Mouse (Mus musculus) forebrain, embryonic 11.5 days (tissue): ENCODE measurements at regions not wholly inside any gene's neighbourhood (a gene's known extent, or its start where the extent isn't known, plus 50 kb on each side); places are given as distances from the start of the nearest gene placed in this dataset.
"Not testable (repeated sequence)": the region's sequence is repeated elsewhere in the genome, so short reads cannot be mapped to it uniquely, and the experiment has no call there.

ENCODE experiments used
- ATAC-seq: fragments of 200-750 bp; cut with Nextera tagmentation; replicated peaks from 2 replicates; pipeline ENCODE4 v1.8.0; 2017; ENCODE audit warnings: moderate TSS enrichment; ENCODE audit not compliant: low FRiP score
- DNase-seq: peaks from one replicate; pipeline ENCODE4 v3.0.0-alpha.2; 2017; ENCODE audit warnings: low spot score
- H3K27ac ChIP-seq: fragments of 300-500 bp; sonication (generic); 2 replicates; pipeline ENCODE4 v1.5.1; 2014; ENCODE audit warnings: low read depth, low read length
- H3K27me3 ChIP-seq: fragments of 300-500 bp; sonication (generic); 2 replicates; pipeline ENCODE4 v1.6.1; 2014; ENCODE audit warnings: mild to moderate bottlenecking, low read length, mixed read lengths; ENCODE audit not compliant: control insufficient read depth, insufficient read depth
- H3K36me3 ChIP-seq: fragments of 300-500 bp; sonication (generic); 2 replicates; pipeline ENCODE4 v1.6.1; 2014; ENCODE audit warnings: mild to moderate bottlenecking, low read length, moderate library complexity, mixed read lengths; ENCODE audit not compliant: control insufficient read depth, insufficient read depth
- H3K4me1 ChIP-seq: fragments of 300-500 bp; sonication (generic); replicated peaks from 2 replicates; pipeline ENCODE4 v1.6.1; 2014; ENCODE audit warnings: low read length, mixed read lengths; ENCODE audit not compliant: control insufficient read depth, insufficient read depth
- H3K4me2 ChIP-seq: fragments of 300-500 bp; sonication (generic); 2 replicates; pipeline ENCODE4 v1.6.1; 2014; ENCODE audit warnings: low read depth, mild to moderate bottlenecking, low read length, moderate library complexity, mixed read lengths; ENCODE audit not compliant: severe bottlenecking
- H3K4me3 ChIP-seq: fragments of 300-500 bp; sonication (generic); 2 replicates; pipeline ENCODE4 v1.5.1; 2014; ENCODE audit warnings: low read depth, low read length
- H3K9ac ChIP-seq: fragments of 300-500 bp; sonication (generic); 2 replicates; pipeline ENCODE4 v1.6.1; 2014; ENCODE audit warnings: low read length
- H3K9me3 ChIP-seq: fragments of 300-500 bp; sonication (generic); 2 replicates; pipeline ENCODE4 v1.6.1; 2016; ENCODE audit warnings: low read length, mixed read lengths; ENCODE audit not compliant: control insufficient read depth
- WGBS: fragments of 180-500 bp; shearing (Covaris S2); extraction: QIAGEN DNeasy Blood & Tissue Kit; methylation state at CpG from one replicate; pipeline ENCODE4 v1.1.7; 2014; 5-methylcytosine and 5-hydroxymethylcytosine counted together

- ATAC-seq (no peak), DNase-seq (no peak)
- Histone ChIP-seq H3K27ac (no peak overlapping the region), H3K9ac (no peak overlapping the region), H3K4me2 (no peak overlapping the region), H3K9me3 (no peaks in the 10 kb centered on the region), H3K4me3 (no peak overlapping the region), H3K36me3 (no peaks in the 10 kb centered on the region), H3K27me3 (no peaks in the 10 kb centered on the region), H3K4me1 (peaks cover 5% of the 10 kb centered on the region; the same call in 1 of the 2 replicates)
- 81% methylated on average over 7 of the region's 7 CpGs for WGBS
These were observed 203.1 kb upstream of the Tmc3 start for GRCm38 (mm10) chr7:83381381-83382181.

- DNase-seq (peak; percentile 60), ATAC-seq (peak; percentile 87)
- Histone ChIP-seq H3K9ac (no peak overlapping the region), H3K36me3 (no peaks in the 10 kb centered on the region), H3K27ac (no peak overlapping the region), H3K4me1 (peaks cover 5% of the 10 kb centered on the region; the same call in 1 of the 2 replicates), H3K27me3 (no peaks in the 10 kb centered on the region), H3K4me3 (no peak overlapping the region), H3K4me2 (peak overlapping the region; percentile 21; the same call in 1 of the 2 replicates), H3K9me3 (no peaks in the 10 kb centered on the region)
- 33% methylated on average over 8 of the region's 8 CpGs for WGBS
These were observed 201.8 kb upstream of the Tmc3 start for GRCm38 (mm10) chr7:83382803-83383363.

DNA sequence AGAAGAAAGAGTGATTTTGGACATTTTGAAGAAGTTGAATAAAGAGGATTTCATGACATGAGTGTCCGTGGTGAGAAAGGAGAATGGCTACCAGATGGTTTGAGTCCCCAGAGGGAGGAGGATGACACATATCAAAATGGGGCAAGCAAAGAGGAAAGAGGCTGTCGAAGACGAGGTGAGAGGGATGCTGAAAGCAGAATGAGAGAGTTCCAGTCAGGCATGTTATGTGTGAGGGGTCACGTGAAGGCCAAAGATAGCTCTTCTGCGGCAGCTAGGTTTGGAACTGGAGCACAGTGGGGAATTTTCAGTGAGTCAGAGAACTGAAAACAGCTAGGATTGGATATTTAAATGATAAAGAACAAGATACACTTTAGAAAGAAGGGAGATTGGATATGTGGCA, 193.3 kb upstream of the Tmc3 start:
- H3K9ac ChIP-seq = no peak overlapping the region
- H3K4me3 ChIP-seq = no peak overlapping the region
- no peaks in the 10 kb centered on the region for H3K36me3 ChIP-seq
- no peak overlapping the region for H3K4me2 ChIP-seq
- H3K27me3 ChIP-seq = no peaks in the 10 kb centered on the region
- DNase-seq = no peak
- WGBS = 81% methylated on average over 5 of the region's 5 CpGs
- ATAC-seq = no peak
- H3K4me1 ChIP-seq = no peaks in the 10 kb centered on the region
- no peak overlapping the region for H3K27ac ChIP-seq
- no peaks in the 10 kb centered on the region for H3K9me3 ChIP-seq

GRCm38 (mm10) chr7:83392181-83392580, 192.5 kb upstream of the Tmc3 start:
- WGBS = 97% methylated on average over 2 of the region's 2 CpGs
- H3K4me3 ChIP-seq = no peak overlapping the region
- H3K9me3 ChIP-seq = no peaks in the 10 kb centered on the region
- H3K4me2 ChIP-seq = no peak overlapping the region
- no peak for DNase-seq
- H3K27ac ChIP-seq = no peak overlapping the region
- no peaks in the 10 kb centered on the region for H3K27me3 ChIP-seq
- no peaks in the 10 kb centered on the region for H3K4me1 ChIP-seq
- no peaks in the 10 kb centered on the region for H3K36me3 ChIP-seq
- H3K9ac ChIP-seq = no peak overlapping the region
- ATAC-seq = no peak

GRCm38 (mm10) chr7:83392625-83393024, 192.1 kb upstream of the Tmc3 start:
- DNase-seq (no peak), ATAC-seq (no peak)
- no peaks in the 10 kb centered on the region for H3K36me3 ChIP-seq
- H3K4me3 ChIP-seq = no peak overlapping the region
- H3K4me2 ChIP-seq = no peak overlapping the region
- no peaks in the 10 kb centered on the region for H3K9me3 ChIP-seq
- H3K27me3 ChIP-seq = no peaks in the 10 kb centered on the region
- H3K27ac ChIP-seq = no peak overlapping the region
- H3K9ac ChIP-seq = no peak overlapping the region
- no peaks in the 10 kb centered on the region for H3K4me1 ChIP-seq

GRCm38 (mm10) chr7:83394156-83394555, 190.6 kb upstream of the Tmc3 start:
- ATAC-seq (no peak), DNase-seq (no peak)
- Histone ChIP-seq H3K27ac (no peak overlapping the region), H3K36me3 (no peaks in the 10 kb centered on the region), H3K4me2 (no peak overlapping the region), H3K9me3 (no peaks in the 10 kb centered on the region), H3K27me3 (no peaks in the 10 kb centered on the region), H3K9ac (no peak overlapping the region), H3K4me1 (no peaks in the 10 kb centered on the region), H3K4me3 (no peak overlapping the region)
- WGBS = 53% methylated on average over 2 of the region's 2 CpGs

DNA sequence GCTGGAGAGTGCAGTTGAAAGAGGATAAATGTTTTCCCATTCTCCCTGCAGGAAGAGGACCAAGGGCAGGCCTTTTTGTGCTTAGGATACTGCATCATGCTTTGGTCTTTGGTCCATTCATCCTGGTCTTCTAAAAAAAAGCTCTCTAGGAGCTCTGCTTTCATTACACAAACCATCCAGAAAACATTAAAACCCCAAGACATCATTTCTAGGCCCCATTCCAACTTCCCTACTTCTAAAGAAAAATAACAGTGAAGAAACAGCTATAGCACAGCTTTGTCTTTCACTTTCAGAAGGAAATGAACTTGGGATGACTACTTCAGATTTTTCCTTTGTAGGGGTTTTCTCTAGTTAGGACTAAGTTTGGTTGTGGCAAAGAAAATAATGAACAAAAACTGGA, 185.1 kb upstream of the Tmc3 start:
- Histone ChIP-seq H3K27me3 (no peaks in the 10 kb centered on the region), H3K9me3 (no peaks in the 10 kb centered on the region), H3K9ac (no peak overlapping the region), H3K4me3 (no peak overlapping the region), H3K36me3 (no peaks in the 10 kb centered on the region), H3K4me2 (no peak overlapping the region), H3K4me1 (no peaks in the 10 kb centered on the region), H3K27ac (no peak overlapping the region)
- DNase-seq = no peak
- ATAC-seq = no peak

- no peak overlapping the region for H3K4me2 ChIP-seq
- DNase-seq = no peak
- no peak overlapping the region for H3K4me3 ChIP-seq
- WGBS = 80% methylated on average over 5 of the region's 5 CpGs
- no peaks in the 10 kb centered on the region for H3K27me3 ChIP-seq
- no peak overlapping the region for H3K27ac ChIP-seq
- H3K9ac ChIP-seq = no peak overlapping the region
- ATAC-seq = no peak
- H3K4me1 ChIP-seq = no peaks in the 10 kb centered on the region
- H3K9me3 ChIP-seq = no peaks in the 10 kb centered on the region
- H3K36me3 ChIP-seq = no peaks in the 10 kb centered on the region
These were observed 183.7 kb upstream of the Tmc3 start for GRCm38 (mm10) chr7:83401001-83401400.

GRCm38 (mm10) chr7:83412745-83413144, 172.0 kb upstream of the Tmc3 start:
- H3K4me1 ChIP-seq, H3K4me2 ChIP-seq, ATAC-seq, DNase-seq, H3K36me3 ChIP-seq, H3K27me3 ChIP-seq, H3K4me3 ChIP-seq, H3K9me3 ChIP-seq, H3K9ac ChIP-seq, H3K27ac ChIP-seq: not testable (repeated sequence)
- WGBS = 83% methylated on average over 5 of the region's 5 CpGs
